Mouse (Mus musculus) mouse trophoblast stem cell (cell line): ENCODE measurements around the gene Insyn1.

Source experiments
- in situ Hi-C, 2 experiments: fragments of 300-500 bp; cut with MseI, MboI; formaldehyde crosslinking; loops; 2 replicates in 1 of 2; 3 replicates in 1 of 2; pipeline ENCODE4 v1.15.1; 2025

Insyn1 gene

GRCm38 (mm10) chr9:58487851-58488801 lies at the start of gene Insyn1:
Insyn1 (plus strand) TSS chr9:58488603.
- in situ Hi-C loops = no loop called here

DNA sequence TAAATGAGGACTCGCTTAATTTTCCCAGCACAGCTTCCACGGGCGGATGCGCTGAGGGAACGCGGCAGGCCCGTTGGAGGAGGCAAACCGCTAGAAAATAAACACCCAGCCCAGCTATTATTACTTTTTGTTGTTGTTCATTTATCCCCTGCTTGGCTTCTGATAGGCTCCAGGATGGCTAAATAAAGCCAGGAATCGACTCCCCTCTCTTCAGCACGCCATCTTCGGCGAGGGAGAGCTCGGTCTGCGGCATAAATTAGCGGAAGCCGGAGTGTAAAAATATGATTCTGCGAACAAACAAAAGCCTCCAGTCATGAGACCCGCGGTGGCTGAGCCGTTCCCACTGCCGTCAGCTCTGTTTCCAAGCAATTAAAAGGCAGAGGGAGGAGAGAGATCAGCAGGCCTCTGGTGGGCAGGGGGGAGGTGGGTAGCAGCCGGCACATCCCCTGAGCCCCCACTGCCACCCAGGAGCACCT lies 49.4 kb upstream of the Insyn1 start:
- in situ Hi-C loops = no loop called here

- in situ Hi-C loops = no loop called here
These were observed 48.3 kb upstream of the Insyn1 start for GRCm38 (mm10) chr9:58440100-58440499.

DNA sequence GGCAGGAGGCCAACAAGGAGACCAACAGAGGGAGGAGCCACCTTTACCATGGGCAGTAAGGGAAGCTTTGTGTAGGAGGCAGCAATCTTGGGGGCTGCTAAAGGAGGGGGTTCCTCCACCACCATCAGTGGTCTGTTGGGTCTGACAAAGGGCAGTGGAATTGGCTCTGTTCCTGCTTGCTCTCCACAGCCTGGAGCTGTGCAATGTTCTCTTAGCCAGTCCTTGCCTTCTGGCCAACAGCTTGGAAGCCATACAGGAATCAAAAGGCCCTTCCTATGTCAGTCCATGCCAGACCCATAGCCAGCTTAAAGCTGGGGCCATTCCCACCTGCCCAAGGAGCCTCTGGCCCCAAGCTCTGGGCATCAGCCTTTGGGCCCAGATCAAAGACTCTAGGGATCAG lies 47.8 kb upstream of the Insyn1 start:
- in situ Hi-C loops = no loop called here

DNA sequence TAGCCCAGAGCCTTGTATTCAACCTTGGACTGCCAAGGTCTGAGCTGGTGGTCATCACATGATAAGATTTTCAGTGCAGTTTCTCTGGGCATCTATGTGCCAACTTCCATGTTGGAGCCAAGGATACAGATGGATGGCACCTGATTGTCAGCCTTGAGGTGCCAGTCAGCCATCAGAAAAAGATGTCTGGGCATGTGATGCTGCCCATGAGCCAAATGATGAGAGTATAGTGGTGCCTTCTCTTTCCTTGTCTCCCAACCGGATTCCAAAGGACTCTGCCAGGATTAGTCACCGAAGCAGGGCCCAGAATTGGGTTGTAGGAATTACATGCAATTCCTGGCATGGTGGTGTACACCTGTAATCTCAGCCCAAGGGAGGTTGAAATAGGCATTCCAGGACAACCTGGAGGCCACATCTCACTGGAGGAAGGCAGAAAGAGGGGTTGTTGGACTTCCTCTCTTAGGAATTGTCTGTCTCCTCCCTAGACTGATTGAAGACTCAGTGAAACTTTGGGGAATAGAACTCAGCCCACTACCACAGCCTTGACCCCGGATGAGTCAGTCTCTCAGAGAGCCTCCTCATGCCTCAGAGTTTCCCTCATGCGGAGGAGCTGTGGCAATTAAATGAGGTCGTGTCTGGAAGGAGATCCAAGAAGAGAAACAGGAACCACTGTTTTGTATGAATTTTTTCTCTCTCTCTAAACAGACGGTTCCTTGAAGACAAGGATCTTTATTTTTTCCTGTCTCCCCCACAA lies 46.9 kb upstream of the Insyn1 start:
- in situ Hi-C loops = no loop called here

DNA sequence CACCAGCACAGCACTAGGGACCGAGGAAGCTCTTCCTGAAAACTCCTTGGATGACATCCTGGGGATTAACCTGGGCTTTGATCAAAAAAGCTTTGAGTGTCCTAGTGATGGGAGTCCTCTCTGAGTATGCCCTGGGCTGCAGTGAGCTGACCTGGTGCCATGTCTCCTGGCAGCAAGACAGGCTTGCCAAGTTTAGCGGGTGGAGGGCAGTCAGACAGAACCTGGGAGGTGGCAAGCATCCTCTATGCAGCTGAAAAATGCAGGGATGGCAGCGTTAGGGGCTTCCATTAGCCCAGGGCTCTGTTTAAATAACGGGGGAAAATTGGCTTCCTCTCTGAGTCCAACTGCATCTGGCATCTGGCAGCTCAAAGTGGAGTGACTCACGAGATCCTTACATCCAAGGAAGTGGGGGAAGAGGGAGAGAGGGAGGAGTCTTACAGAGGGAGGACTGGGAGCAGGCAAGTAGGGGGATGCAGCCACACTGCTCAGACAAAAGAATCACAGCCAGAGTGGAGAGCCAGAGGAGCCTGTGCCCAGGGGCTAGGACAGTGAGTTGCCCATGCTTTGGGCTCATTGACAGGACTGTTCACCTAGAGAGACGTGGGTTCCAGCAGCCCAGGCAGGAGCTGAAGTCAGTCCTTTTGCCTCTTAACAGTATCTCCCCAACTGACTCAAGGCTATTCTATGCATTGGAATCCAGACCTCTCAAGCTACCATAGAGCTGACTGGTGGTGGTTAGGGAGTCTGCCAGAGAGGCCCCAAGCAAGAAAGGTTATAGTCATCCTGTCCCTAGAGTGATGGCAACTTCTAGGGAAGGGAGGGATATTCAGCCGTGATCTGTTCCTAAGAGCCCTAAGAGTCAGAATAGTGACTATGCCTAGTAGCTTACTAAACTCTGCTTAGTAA lies 46.0 kb upstream of the Insyn1 start:
- in situ Hi-C loops = no loop called here

DNA sequence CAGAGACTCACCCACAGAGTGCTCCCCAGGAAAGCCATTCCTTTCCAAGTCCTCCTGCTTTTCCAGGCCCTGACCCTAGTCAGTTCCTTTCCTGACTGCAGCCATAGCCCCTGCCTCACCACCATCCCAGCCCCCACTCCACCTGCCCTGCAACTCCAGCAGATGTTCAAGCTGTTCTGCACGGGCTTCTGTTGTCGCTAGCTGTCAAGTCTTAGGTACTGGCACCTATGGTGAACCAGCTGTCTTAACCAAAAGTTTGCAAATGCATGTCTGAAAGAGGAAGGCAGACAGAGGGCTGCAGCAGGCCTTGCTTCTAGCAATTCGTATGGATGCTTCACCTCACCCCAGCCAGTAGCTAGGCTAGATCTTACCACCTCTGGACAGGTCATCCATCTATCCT lies 45.3 kb upstream of the Insyn1 start:
- in situ Hi-C loops = no loop called here

DNA sequence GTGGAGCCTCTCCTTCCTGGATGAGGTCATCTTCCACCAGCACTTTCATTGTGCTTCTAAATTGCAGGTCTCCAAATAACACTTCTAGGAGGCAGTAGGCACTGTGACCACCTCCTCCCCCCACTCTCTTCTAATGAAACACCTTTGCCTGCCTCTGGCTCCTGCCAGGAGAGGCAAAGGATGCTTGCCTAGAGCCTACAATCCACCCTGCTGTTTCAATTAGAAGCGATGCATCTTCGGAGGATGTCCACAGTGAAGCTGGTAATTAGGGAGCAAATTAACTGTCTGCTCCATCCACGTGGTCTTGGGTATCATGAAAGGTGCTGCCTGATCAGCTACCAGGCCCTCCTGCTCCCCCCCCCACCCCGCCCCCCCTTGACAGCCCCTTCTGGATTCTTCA lies 41.6 kb upstream of the Insyn1 start:
- in situ Hi-C loops = no loop called here

DNA sequence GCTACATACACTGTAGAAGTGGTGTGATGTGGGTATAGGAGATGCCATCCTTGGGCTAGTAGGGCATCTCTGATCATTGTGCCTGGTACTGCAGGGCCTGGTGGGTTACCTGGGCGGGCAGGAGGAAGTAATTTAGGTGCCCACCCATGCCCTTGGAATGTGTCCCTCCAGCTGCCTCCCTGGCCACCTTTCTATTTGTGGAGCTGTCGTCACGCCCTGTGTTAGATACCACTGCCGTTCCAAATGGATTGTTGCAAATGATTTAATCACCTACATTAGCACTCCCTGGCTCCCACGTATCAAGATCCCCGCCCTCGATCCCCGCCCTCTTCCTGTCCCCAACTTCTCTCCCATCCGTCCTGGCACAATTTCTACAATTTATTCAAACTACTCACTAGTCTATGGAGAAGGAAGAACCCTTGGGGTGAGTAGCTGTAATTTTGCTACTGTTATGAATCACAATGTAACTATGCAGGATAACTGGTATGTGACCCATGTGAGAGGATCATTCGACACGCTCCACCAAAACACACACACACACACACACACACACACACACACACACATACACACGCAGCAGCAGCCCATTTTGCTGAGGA lies 40.3 kb upstream of the Insyn1 start:
- in situ Hi-C loops = no loop called here

DNA sequence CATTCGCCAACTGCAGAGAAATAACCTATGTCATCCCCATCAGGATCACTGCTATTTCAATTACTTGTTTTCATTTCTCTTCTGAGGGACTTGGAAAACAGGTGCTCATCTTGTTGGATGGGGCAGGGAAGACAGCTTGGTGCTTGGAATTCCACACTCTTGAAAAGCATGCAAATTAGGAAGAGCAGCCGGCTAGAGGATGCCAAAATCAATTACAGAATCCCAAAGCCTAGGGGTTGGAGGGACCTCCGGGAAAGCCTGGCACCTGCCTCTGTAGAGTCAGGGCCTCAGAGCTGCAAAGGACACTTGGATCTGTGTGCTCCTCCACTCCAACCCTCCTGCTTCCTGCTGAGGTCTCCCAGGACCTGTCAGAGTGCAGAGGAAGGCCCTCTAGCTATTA lies 38.9 kb upstream of the Insyn1 start:
- in situ Hi-C loops = no loop called here

- in situ Hi-C loops = no loop called here
These were observed 34.5 kb upstream of the Insyn1 start for GRCm38 (mm10) chr9:58453791-58454378.

- in situ Hi-C loops = no loop called here
These were observed 33.5 kb upstream of the Insyn1 start for GRCm38 (mm10) chr9:58454886-58455285.

DNA sequence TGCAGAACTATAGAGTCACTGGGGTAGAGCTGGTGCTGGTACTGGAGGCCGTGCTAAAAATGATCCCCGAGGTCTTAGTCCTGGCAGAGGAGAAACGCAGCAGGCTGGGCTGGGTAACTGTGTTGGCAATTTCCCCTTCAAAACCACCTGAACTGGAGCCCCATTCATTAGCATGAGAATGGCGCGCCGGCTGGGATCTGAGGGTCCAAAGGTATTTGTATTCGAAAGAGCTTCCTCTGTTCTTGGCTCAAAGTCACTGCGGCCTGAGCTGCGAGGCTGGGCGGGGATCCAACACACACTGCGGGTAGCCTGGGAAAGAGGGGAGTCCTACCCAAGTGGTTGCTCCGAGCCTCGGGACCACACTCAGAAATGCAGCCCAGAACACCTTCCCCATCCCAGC lies 32.6 kb upstream of the Insyn1 start:
- in situ Hi-C loops = no loop called here

- in situ Hi-C loops = no loop called here
These were observed 30.9 kb upstream of the Insyn1 start for GRCm38 (mm10) chr9:58457481-58457955.

GRCm38 (mm10) chr9:58458341-58458740 lies 30.1 kb upstream of the Insyn1 start:
- in situ Hi-C loops = no loop called here

- in situ Hi-C loops = no loop called here
These were observed 29.4 kb upstream of the Insyn1 start for GRCm38 (mm10) chr9:58458856-58459553.

- in situ Hi-C loops = no loop called here
These were observed 20.9 kb upstream of the Insyn1 start for GRCm38 (mm10) chr9:58467345-58468025.

DNA sequence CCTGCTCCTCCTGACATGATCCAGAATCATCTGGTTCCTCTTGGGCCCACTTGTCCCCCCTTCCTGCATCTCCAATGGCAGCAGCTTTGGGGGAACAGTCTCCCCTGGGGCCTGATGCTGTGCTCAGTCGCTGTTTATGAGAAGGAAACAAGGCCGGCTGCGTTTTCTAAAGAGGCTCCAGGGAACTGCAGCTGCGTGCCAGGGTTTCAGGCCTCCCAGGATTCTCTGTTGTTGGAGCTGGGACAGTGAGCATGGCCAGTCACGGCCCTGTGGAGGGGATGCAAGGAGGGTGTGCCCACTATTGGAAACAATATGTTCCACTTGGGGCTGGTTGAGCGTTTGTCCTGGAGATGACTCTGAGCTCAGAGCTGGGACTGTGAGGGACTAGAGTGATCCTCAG lies 17.9 kb upstream of the Insyn1 start:
- in situ Hi-C loops = no loop called here

DNA sequence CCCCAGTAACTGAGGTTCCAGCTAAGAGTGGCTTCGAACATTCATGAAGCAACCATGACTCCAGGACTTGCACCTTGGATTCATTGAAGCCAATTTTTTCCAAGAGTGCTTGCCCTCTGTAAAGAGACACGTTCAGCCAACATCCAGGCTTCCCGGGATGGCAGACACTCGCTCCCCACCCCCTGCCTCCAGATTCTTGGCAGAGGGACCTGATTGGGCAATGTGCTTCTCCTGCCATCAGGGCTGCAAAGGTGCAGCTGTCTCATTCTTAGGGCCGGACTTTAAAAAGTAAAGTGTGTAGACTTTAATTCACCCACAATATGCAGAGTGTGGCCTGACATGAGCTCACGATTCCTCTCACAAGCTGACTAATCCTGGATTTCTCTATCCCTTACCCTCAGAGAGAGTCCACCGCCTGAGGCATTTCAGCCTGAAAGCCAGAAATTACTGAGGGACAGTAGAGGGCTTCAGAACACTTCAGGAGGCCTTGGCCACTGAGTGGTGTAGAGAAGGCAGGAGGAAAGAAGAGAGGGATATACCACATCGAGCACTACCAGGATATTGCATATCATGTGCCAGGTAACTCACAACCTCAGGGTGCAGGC lies 15.1 kb upstream of the Insyn1 start:
- in situ Hi-C loops = no loop called here
